ENCODE assay signal across 16 mouse cellular contexts in genomic region chr2:91689452-91689851, GRCm38 (mm10). TPM values are rescaled to one million over a fixed set of nuclear protein-coding genes. Genes with fewer than 3 reads are reported as not detected.
A peak's percentile ranks its signal among the peaks of the same experiment; 100 is the strongest.
DNase-seq lines count a peak whose midpoint lies in the region; ATAC-seq lines count a peak whose summit lies in the region.
"Had no signal": no experiment of that assay in that cellular context is flagged by ENCODE, and none has a peak within 500 bp of the region (broad histone marks: within the 10 kb centered on the region; RNA-seq: fewer than 3 reads in every experiment).

No protein-coding gene starts in this region.

- DNase-seq in frontal cortex, adult 2 months (ENCODE audit: extremely low spot score in 1 of 2, low spot score in 1 of 2): peak; percentile 44 to 48
- no peak for DNase-seq in frontal cortex, postnatal 25 days (ENCODE audit: low spot score in 2 of 2)
- peak; percentile 86 for DNase-seq in ovary, adult 18-20 months (ENCODE audit: low spot score)
- no peak for DNase-seq in ovary, postnatal 10 days (ENCODE audit: low spot score)
- DNase-seq in layer of hippocampus, postnatal 36 days: peak; percentile 46 to 60
- no peak for DNase-seq in embryo, embryonic 10 days (ENCODE audit: low spot score)
- no peak for DNase-seq in urinary bladder, adult 18-20 months (ENCODE audit: low spot score in 2 of 2)
- DNase-seq: cerebellum, postnatal 36 days; kidney, postnatal 4 days; lung, postnatal 4 days; midbrain, embryonic 14.5 days had no signal

- H3K4me2 ChIP-seq in heart, embryonic 13.5 days: no peak overlapping the region

- H3K27me3 ChIP-seq in heart, embryonic 13.5 days (replicated peaks): no peaks in the 10 kb centered on the region

- peaks cover 79% of the 10 kb centered on the region for H3K36me3 ChIP-seq in heart, embryonic 13.5 days

- H3K9ac ChIP-seq in heart, embryonic 13.5 days: no peak overlapping the region
- H3K9ac ChIP-seq: liver, embryonic 14.5 days had no signal

- H3K9me3 ChIP-seq in heart, embryonic 13.5 days: no peaks in the 10 kb centered on the region
- H3K9me3 ChIP-seq: limb, embryonic 10.5 days had no signal

- 65% methylated on average over 7 of the region's 7 CpGs for WGBS in heart, embryonic 13.5 days

- H3K4me1 ChIP-seq in heart, embryonic 13.5 days: no peaks in the 10 kb centered on the region
- H3K4me1 ChIP-seq: limb, embryonic 10.5 days had no signal

- H3K4me3 ChIP-seq in heart, embryonic 13.5 days: no peak overlapping the region
- H3K4me3 ChIP-seq: limb, embryonic 10.5 days had no signal

- ATAC-seq in heart, embryonic 13.5 days (ENCODE audit: extremely low read depth, insufficient number of reproducible peaks, low FRiP score, low TSS enrichment): no peak
- ATAC-seq: forebrain, embryonic 16.5 days; inflammation-experienced regulatory T-cells, adult 6 months had no signal

- 0 out of 2 replicates have a peak overlapping the region, but pooled peaks have one; percentile 32 for H3K27ac ChIP-seq in heart, embryonic 13.5 days (replicated peaks)
- H3K27ac ChIP-seq: limb, embryonic 10.5 days; liver, embryonic 14.5 days had no signal

RNA-seq across cellular contexts. Expression of gene Atg13, which starts 20.9 kb away (rescaled TPM):
- 114 and 115 TPM in 2 replicates for polyA plus RNA-seq in frontal cortex, adult 2 months (2012; rRNA removed)
- polyA plus RNA-seq in heart, embryonic 13.5 days (2015; fragmentation: Nextera tagmentation; extraction: Ambion mirVana): 18.7 and 20.6 TPM in 2 replicates
- 10 to 100 TPM; 74.0 to 74.4 TPM for total RNA-seq in layer of hippocampus, postnatal 36 days (2021)

RNA-seq across cellular contexts. Expression of gene Harbi1, which starts 21.2 kb away (rescaled TPM):
- polyA plus RNA-seq in frontal cortex, adult 2 months (2012; rRNA removed): 4.1 and 4.6 TPM in 2 replicates
- polyA plus RNA-seq in heart, embryonic 13.5 days (2015; fragmentation: Nextera tagmentation; extraction: Ambion mirVana): 10.0 and 11.8 TPM in 2 replicates
- 1 to 10 TPM; 7.1 to 7.3 TPM for total RNA-seq in layer of hippocampus, postnatal 36 days (2021)

RNA-seq across cellular contexts. Expression of gene Arhgap1, which starts 39.8 kb away (rescaled TPM):
- 71.1 and 73.6 TPM in 2 replicates for polyA plus RNA-seq in frontal cortex, adult 2 months (2012; rRNA removed)
- 136 and 145 TPM in 2 replicates for polyA plus RNA-seq in heart, embryonic 13.5 days (2015; fragmentation: Nextera tagmentation; extraction: Ambion mirVana)
- total RNA-seq in layer of hippocampus, postnatal 36 days (2021): 10 to 100 TPM; 55.7 to 65.1 TPM

RNA-seq across cellular contexts. Expression of gene Zfp408, which starts 39.9 kb away (rescaled TPM):
- 14.9 and 15.3 TPM in 2 replicates for polyA plus RNA-seq in frontal cortex, adult 2 months (2012; rRNA removed)
- polyA plus RNA-seq in heart, embryonic 13.5 days (2015; fragmentation: Nextera tagmentation; extraction: Ambion mirVana): 6.9 and 7.0 TPM in 2 replicates
- 10 to 100 TPM; 10.8 to 10.9 TPM for total RNA-seq in layer of hippocampus, postnatal 36 days (2021)

RNA-seq across cellular contexts. Expression of gene Ambra1, which starts 40.5 kb away (rescaled TPM):
- polyA plus RNA-seq in frontal cortex, adult 2 months (2012; rRNA removed): 37.2 and 39.1 TPM in 2 replicates
- polyA plus RNA-seq in heart, embryonic 13.5 days (2015; fragmentation: Nextera tagmentation; extraction: Ambion mirVana): 9.8 and 10.4 TPM in 2 replicates
- total RNA-seq in layer of hippocampus, postnatal 36 days (2021): 10 to 100 TPM; 44.7 to 49.4 TPM

Comparison
In these comparisons a context has a peak if more than half of its experiments do, and no peak if none do; other contexts are left out.
1. DNase-seq: peak in frontal cortex, adult 2 months (2 of 2), ovary, adult 18-20 months (single experiment) and layer of hippocampus, postnatal 36 days (2 of 2); none in frontal cortex, postnatal 25 days (0 of 2), ovary, postnatal 10 days (single experiment), embryo, embryonic 10 days (single experiment) and urinary bladder, adult 18-20 months (0 of 2).